Mouse (Mus musculus) urinary bladder, postnatal 14 days (tissue): Measurements from ENCODE around the gene Slc22a20.
A peak's percentile ranks its signal among the peaks of the same experiment; 100 is the strongest.

Experiments
- DNase-seq: peaks from one replicate; pipeline ENCODE4 v3.0.0; 2021; ENCODE audit warnings: low spot score

The Slc22a20 gene

DNA sequence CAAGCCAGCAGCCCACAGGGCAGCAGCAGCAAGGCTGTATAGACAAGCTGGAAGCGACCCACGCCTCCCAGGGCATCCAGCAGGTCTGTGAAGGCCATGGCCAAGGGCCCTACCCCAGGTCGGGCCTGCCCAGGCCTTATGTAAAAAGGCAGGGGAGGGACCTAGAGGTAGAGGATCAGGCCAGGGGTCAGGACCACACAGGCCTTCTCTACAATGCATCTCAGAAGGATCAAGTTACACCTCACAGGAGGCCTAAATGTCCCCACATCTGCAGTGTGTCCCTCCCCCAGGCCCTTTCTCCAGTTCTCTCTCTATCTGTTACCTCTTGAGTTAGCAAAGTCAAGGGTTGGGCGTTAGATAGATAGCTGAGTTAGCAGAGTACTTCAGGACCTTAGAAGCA lies at the start of gene Slc22a20:
Gene Slc22a20 (minus strand): TSS at position 101 of the 400 bp plus-strand sequence.
- no peak for DNase-seq

DNA sequence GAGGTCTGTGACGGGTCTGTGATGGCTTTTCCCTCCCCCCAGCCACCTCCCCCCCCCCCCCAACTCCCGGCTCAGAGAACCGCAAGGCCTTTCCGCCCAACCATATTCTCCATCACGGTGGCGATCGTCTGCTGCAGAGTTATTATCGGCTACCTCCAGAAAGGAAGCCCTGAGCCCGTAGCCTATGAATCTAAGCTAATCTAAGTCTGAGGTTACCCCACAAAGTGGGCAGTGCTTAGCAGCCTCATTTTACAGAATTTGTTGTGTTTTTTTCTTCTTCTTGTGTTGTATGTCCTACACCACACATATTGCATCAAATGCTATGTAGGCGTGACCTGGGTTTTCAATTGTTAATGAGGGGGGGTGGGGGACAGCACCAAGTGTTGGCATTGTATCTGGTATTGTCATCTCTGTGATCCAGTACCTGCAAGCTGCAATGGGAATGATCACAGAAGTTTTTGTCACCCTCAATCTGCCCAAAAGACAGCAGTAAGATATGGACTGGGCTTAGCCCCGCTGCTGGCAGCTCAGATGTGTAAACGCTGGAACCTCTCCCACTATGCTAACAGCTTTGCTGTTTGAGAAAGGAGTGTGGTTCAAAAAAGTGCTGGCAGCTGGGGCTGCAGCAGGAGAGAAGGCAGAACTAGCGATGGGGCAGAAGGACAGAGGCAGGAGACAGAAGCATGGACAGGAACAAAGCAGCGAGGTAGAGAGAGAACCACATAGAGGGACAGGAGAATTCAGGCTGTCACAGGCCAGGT lies 44.8 kb upstream of the Slc22a20 start:
- no peak for DNase-seq

DNA sequence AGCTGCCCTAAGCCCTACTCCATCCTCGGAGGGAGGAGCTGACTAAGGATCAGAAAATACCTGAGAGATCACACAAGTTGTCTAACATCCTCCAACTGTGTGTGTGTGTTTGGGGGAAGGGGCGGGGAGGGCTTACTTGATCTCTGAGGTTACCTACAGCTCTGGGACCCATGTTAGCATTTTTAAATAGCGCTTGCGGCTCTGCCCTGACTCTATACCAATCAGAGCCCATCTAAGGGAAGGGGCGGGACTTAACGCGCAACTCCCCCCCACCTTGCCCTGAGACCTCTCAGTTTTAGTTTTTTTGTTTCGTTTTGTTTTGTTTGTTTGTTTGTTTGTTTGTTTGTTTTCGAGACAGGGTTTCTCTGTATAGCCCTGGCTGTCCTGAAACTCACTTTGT lies 43.5 kb upstream of the Slc22a20 start:
- no peak for DNase-seq

DNA sequence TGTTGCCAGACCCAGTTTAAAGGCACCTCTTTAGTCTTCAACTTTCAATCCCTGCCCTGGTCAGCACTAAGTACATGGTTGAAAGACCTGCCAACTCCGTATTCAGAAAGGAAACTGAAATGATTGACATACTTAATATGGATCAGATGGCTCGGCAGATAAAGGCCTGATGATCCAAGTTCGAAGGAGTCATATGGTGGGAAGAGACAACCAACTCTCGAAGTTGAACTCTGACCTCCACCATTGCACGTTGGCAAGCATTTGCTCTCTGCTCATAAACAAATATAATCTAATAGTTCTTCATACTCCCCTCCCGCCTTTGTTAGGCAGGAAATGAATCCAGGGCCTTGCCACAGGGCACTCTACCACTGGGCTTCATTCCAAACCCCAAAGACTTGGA lies 43.0 kb upstream of the Slc22a20 start:
- no peak for DNase-seq

DNA sequence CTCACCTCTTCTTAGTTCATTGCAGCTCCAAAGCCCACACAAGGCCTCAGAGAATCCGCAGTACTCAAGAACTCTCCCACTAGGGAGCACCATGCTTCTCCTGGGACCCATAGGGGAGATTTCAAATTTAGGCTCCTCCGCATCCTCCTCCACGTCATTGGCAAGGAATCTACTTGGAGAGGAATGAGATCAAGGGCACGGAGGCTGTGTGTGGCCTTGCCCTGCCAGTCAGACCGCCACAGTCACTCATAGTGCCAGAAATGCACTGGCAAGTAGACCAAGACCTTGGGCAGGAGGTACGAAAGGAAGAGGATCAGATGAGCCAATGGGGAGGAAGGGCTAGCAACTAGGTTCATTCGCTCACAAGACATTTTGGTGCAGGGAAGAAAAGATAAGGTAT lies 38.0 kb upstream of the Slc22a20 start:
- no peak for DNase-seq

DNA sequence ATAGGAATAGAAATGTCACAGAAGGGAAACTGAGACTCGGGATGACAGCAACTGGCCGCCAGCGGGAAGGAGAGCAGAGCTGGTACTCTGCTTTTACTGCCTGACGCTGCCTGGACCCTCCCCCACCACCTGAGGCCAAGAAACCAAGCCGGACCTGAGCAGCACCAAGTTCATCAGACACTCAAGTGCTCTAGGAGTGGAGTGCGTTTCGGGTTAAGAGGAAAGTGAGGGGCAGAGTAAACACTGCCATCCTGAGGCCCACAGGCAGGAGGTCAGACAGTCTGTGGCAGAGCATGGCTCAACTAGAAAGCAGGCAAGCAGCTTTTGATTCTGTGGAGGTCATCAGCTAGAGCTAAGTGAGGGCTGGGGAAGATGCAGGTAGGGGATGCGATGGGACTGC lies 37.1 kb upstream of the Slc22a20 start:
- no peak for DNase-seq

DNA sequence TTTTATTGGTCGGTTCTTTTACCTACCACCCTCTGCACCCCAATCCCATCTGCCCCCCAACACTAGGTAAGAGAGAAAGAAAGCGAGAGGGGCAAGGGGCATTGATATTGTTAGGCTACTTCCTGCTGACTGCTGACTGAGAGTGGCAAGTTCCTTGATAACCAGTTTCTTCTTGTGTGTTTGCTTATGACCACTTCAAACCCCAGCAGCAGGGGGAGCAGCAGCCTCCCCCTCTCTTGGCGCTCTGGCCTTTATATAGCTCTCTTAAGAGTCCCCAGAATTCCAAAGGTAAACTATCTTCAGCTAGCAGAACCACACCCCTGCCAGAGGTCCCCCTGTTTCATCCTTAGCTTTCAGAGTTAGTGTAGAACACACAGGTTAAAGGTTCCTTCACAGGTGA lies 34.3 kb upstream of the Slc22a20 start:
- no peak for DNase-seq

DNA sequence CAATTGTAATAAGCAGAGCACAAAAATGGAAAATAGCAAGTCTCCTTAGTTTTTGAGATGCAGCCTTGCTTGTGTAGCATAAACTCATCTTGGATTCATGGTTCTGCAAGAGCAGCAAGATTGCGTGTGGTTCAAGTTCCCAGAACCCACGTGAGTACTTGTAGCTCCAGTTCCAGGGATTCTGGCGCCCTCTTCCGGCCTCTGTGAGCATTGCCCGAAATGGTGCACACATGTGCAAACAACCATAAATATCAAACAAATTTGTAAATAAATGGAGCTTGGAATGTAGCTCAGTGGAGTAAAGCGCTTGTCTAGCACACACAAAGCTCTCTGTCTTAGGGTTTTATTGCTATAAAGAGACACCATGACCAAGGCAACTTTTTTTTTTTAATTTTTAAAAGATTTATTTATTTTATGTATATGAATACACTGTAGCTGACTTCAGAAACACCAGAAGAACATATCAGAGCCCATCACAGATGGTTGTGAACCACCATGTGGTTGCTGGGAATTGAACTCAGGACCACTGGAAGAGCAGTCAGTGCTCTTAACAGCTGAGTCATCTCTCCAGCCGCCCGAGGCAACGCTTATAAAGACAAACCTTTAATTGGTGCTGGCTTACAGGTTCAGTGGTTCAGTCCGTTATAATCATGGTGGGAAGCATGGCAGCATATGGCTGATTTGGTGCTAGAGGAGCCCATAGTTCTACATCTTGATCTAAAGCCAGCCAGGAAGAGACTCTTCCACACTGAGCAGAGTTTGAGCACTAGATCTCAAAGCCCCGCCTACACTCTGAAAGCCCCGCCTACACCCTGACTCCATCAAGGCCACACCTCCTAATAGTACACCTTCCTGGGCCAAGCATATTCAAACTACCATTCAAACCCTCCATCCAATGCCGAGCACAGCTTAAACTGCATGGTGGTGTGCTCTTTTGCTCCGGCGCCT lies 32.5 kb upstream of the Slc22a20 start:
- peak; percentile 92 for DNase-seq

DNA sequence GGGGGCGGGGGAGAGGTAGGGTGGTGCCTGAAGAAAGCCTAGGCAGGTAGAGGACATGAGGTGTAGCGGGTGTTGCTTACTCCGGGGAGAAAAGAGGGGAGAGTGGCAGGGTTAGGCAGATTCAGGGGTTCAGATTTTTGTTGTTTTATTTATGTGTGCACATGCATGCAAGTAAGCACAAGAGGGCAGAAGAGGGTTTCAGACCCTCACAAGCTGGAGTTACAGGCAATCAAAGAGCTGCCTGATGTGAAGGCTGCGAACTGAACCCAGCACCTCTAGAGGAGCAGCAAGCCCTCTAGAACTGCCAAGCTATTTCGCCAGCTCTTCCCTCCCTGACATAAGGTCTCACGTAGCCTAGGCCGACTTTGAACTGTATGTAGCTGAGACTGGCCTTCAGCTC lies 30.6 kb upstream of the Slc22a20 start:
- DNase-seq = no peak

DNA sequence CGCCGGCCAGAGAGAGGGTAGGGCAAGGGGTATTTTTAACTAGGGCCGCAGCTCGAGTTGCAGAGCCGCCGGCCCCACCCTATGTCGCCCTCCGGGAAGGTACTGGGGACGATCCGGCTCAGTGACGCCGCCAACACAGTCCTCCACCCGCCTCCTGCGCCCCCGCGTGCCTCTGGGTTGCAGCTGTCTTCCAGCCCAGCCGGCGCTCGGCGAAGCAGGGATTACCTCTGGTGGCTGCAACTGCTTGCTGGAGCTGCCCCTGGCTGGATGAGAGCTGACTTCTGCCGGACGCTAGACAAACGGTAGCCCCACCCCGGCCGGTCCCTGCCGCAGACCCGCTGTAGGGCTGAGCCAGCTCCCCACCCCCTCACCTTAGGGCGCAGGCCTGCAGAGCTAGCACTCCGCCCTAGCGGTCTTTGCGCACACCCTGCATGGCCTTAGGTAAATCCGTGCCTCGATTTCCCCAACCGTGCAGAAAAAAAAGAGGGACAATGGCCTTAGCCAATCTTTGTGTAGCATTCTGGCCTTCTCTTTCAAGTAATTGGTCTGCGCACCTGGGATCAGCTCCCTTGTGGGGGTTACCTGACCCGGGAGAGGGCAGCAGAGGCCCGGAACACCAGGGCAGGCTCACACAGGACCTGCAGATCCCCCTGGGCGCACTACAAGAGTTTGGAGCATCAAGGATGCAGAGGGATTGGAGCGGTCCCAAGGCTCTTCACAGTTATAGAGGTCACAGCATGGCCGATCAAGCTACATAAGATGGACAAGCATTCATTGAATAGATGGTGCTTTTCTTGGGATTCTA lies 29.8 kb upstream of the Slc22a20 start, which contains the start of gene Capn1:
Gene Capn1 (minus strand): TSS at position 387 of the 805 bp plus-strand sequence.
- peak; percentile 75 for DNase-seq

DNA sequence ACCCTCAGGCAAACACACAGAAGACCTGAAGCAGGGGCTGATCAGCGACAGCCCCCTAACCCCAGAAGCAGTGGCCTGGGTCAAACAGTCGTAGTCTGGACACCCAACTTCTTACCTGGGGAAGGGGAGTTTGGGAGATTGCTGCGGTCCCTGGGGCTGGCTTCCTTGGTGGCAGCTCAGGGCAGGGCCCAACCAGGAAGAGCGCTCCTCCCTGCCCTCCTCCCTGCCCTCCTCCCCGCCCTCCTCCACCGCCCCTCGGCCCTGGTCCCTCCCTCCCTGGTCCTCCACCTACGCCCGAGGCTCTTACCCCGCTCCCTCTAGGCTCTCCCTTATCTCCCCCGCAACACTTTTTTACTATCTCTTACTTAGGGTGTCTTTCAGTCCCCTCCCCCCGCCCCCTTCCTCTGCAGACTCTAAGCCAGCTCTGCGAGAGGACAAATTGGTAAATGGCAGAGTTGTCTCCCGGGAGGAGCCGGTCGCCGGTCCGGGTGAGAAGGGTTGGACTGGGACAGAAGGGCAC lies 29.1 kb upstream of the Slc22a20 start:
- peak; percentile 64 for DNase-seq

DNA sequence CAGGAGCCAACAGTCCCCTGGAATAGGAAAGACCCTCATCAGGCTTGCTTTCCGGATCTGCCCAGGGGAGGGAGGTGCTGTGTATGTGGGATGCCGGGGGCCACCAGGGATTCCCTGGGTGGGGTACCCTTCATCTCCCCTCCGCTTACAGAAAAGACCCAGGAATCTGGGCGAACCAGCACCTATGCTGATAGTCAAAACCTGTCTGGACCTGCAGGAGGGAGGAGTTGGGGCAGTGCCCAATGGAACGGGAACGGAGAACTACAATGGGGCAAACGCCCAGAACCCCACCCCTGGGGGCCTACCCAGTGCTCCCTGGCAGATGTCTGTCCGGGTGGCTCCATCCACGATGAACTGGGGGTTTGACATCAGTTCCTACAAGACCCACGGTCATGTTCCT lies 27.7 kb upstream of the Slc22a20 start:
- DNase-seq = peak; percentile 87

DNA sequence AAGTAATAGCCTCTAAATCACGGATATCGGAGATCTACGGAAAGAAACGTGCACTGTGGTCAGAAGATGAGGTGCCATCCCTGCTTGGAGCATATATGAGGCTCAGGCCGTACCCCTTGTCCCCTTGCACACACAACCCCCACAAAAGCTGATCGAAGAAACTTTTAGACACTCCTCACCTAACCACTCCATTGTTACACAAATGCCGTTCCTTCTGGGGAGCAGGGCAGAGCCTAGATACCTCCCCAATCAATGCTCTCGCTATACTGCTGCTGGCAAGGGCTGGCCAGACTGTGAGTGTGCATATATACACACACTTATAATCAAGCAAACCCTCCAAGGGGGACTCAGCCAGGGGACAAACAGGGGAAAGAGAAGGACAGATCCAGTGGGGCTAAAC lies 23.2 kb upstream of the Slc22a20 start:
- DNase-seq = no peak

DNA sequence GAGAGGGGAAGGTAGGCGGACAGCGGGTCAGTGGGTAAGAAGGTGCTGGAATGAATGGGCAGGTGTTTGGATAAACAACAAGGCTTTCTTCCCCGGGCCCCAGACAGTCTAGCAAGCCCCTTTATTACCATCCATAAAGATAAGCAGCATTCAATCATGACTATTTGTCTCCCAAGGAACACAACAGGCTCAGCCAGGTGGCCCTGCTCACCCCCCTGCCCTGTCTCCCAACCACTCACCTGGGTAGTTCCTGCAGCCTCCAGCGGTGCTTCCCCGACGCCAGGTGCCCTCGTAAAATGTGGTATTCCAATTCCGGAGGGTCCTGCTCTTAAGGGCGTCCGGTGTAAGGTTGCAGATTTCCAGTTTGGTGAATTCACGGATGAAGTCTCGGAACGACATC lies 21.1 kb upstream of the Slc22a20 start:
- DNase-seq = no peak

DNA sequence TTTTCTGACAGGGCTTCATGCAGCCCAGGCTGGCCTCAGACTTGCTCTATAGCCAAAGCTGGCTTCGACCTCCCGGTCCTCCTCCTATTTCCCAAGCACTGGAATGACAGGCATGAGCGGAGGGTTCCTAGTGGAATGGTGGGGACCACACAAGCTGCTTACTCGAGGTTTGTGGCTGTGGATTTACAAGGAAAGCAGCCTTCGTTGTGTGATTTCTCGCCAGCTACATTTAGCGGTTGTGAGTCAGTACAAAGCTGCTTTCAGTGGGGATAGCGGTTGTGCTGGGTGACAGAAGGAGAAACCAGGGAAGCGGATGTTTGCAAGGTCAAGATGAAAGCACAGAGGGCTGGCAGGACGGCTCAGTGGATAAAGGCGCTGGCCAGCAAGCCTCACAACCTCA lies 19.6 kb upstream of the Slc22a20 start:
- DNase-seq = no peak

DNA sequence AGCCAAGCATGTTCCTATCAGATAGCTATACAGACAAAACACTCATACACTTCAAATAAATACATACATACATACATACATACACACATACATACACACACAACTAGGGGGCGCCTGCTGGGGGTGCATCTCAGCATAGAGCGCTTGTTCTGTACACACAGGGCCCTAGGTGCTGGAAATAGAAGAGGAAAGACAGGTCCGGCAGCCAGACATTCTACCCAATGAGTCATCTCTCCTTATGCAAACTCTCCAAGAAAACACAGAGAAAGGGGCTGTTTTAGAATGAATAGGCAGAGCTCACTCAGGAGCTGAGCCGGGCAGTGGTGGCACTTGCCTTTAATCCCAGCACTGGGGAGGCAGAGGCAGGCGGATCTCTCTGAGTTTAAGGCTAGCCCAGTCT lies 14.0 kb upstream of the Slc22a20 start:
- DNase-seq = peak; percentile 61

DNA sequence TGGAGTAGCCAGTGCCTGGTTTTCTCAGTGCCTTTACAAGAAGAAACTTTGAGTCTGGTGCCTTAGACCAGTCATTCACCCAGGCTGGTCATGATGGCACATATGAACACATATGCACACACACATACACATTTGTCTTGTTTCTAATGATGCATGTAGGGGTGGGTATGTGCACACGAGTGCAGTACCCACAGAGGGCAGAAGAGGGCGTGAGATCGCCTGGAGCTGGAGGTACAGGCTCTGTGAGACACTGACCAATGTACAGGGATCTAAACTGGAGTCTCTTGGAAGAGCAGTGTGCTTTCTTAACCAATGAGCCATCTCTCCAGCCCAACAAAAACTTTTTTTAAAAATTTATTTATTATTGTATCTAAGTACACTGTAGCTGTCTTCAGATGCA lies 12.2 kb upstream of the Slc22a20 start:
- DNase-seq = no peak

DNA sequence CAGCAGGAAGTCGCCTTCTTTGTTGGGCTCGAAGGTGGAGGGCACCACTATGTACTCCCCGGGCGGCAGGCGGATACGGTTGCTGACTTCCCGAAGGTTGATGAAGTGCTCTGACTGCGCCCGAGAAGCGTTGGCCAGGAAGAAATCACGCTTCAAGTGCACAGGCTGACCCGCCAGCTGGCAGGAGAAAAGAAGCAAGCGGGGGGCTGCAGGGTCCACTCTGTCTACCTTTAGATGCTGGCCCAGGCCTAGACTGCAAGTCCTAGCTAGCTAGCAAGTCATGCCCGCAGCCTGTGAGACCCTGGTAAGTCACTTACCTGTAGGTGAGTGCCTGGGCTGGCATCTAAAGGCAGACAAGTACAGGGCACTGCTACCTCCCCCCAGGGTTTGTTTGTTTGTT lies 8.8 kb upstream of the Slc22a20 start:
- no peak for DNase-seq

DNA sequence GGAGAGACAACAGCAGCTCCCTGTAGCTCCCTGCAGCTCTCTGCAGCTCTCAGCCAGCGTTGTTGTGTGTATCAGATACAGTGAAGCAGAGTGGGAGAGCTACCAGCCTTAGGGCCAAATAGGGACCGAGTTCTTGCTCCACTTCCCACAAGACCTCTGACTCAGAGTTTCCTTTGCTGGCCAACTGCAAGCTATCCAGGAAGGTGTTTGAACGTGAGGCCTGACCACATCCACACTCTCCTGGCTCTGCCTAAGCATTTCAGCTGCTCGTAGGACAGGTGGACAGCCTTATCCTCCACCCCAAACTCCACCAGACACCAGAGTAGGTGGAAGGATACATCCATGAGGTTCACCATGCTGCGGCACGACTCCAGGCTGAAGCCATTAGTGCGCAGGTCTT lies 6.1 kb upstream of the Slc22a20 start:
- DNase-seq = no peak

DNA sequence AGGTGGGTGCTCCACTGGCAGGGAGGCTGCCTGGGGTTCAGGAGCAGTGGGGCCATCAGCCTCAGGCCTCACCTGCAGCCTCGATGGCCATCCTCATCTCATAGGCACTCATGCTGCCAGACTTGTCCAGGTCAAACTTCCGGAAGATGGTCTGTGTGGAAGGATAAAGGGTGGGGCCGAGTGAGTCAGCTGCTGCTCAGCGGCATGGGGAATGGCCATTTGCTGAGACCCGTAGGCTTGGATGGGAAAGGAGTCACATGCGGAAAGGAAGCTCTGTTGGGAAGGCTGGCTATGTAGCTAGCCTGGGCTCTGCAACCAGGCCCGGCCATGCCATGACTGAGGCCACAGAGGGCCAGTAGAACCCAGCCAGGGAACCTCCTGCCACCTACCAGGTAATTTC lies 5.5 kb upstream of the Slc22a20 start:
- DNase-seq = no peak

DNA sequence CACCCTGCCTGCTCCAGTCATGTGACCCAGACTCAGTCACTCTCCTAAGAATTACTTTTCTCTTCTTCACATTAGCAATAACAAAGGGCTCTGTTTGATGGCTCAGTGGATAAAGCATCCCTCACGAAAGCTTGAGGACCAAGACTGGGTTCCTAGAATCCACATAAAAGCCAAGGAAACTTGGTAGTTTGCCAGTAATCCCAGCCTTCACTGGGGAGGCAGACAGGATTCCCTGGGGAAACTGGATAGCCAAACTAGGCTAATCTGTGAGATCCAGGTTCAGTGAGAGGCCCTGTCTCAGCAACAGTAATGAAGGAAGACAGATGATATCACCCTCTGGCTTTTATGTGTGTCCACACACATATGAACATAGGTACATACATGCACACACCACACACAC lies 5.0 kb upstream of the Slc22a20 start:
- DNase-seq = no peak

DNA sequence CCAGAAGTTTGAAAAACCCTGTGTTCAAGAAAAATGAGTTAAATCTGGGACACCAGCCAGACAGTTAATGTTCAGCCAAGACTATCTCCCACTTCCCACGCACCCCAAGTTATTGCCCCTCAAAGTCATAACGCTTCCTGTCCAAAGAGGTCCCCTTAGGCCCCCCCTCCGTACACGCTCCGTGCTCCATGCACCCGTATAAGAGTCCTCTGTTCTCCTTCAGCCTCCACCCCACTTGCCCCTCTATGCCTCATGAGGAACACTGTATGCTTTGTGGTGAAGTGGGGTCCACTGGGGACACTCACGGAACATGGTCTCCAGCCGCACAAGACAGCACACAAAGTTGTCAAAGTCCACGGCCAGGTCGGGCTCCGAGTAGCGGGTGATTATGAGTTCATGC lies 4.1 kb upstream of the Slc22a20 start:
- no peak for DNase-seq
